Mouse (Mus musculus) heart, adult 2 months (tissue): Measurements from ENCODE around the gene Axin1.

Experiments
- CTCF ChIP-seq: fragments of 200-600 bp; IDR thresholded peaks from 2 replicates; pipeline ENCODE4 v1.8.1; 2022; ENCODE audit warnings: antibody characterized with exemption, mild to moderate bottlenecking, moderate library complexity
- EP300 ChIP-seq: fragments of 200-500 bp; IDR thresholded peaks from 2 replicates; pipeline ENCODE4 v1.6.1; 2011; ENCODE audit warnings: low read depth, low read length, control low read depth; ENCODE audit not compliant: insufficient read depth

GRCm38 (mm10) chr17:26142796-26143195, 4.3 kb downstream of the Axin1 start:
- no peak for TF ChIP-seq CTCF
- no peak for TF ChIP-seq EP300
